Mouse (Mus musculus): ENCODE measurements around the gene Galnt13.
A peak's percentile ranks its signal among the peaks of the same experiment; 100 is the strongest.
"Not testable (repeated sequence)": the region's sequence is repeated elsewhere in the genome, so short reads cannot be mapped to it uniquely, and the experiment has no call there.

Galnt13 gene

DNA sequence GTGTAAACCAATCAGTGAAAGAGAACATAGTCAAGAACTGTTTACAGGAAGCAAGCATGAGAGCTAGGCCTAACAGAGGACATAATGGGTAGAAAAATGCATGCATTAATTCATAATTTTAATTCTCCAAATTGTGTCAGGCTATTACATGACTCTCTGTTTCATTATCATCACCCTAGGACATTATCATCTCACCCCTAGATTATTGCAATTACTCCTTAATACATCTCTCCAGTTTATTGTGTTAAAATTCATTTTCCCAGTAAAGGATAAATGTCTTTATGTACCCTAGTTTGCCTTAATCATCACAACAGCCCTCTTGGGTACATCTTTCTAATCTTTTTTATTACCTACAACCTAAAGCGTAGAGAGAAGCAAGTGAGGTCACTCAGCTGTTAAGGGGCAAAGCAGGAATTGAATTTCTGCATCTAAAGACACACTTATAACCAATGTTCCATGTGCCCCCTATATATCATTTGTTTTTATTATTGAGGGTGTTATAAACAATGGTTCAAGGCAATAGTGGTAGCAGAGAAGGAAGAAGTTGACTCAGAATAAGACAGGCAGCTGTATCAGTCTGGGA is 479.1 kb downstream of the Galnt13 start:
- DNase-seq (ENCODE audit: low spot score in 2 of 2) = no peak

DNA sequence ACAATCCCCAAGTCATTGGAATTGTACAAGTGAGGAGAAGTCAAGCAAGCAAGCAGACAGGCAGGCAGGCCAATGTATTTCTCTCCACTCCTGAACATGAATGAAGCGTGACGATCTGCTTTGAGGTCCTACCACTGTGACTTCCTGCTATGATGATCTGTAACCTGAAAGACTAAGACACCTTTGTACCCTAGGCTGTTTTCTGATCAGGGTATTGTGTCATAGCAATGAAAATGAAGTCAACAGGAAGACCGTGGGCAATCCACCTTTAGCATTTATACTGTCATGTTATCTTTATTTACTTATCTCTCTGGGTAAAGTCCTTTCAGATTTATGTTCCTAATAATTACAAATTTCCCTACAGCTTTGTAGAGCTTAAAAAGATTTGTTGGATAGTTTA is 500.3 kb downstream of the Galnt13 start:
- no peak for DNase-seq (ENCODE audit: low spot score in 2 of 2)

DNA sequence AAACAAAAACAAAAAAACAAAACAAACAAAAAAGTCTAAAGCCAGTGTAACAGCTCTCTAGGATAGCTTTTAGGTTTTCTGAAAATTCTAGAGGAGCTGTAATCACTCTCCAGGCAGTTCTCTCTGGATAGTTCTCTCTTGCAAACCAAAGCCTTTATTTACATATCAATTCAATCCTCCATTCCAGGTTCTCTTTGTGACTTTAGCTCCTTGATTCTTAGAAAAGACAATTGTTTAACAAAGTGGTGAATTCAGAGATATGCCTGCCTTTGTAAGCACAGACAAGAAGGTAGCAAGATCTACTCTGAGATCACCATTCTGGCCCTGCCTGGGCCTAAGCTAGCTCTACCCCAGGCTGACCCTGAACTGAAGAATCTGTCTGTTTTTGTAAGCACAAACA is 501.2 kb downstream of the Galnt13 start:
- DNase-seq (ENCODE audit: low spot score in 2 of 2) = no peak

DNA sequence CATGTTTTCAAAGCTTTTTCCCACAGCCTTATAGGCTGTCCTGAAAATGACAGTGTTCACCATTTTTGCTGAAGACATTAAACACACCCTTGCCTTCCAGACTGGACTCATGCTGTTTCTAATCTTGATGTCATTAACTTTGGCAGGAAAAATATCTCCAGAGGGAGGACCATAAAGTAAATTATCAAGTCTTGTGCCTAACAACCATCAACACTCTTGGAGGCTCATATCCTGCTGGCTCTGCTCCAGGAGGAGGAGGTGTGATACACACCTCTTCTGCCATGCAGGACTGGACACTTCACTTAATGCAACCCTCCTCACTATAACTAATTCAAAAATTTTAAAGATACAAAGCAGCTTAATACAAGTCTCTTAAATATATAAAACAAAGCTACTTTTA is 502.0 kb downstream of the Galnt13 start:
- DNase-seq (ENCODE audit: low spot score in 2 of 2) = no peak

DNA sequence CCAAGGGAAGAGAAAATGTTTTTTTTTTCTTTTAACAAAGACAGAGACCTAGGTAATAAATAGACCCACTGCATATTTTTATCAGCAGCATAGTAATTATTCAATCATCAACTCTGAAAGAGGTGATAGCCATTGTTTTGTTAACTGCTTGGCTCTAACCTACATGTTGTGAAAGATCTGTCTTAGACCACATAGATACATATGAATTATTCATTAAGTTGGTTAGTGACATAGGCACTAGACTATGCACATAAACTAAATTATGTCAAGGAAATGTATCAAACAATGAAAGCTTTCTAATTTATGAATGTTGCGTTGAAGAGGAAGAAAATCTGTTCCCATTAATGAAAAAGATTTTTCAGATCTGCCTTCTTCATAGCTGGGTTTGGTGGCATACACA is 507.3 kb downstream of the Galnt13 start:
- DNase-seq (ENCODE audit: low spot score in 2 of 2) = no peak

DNA sequence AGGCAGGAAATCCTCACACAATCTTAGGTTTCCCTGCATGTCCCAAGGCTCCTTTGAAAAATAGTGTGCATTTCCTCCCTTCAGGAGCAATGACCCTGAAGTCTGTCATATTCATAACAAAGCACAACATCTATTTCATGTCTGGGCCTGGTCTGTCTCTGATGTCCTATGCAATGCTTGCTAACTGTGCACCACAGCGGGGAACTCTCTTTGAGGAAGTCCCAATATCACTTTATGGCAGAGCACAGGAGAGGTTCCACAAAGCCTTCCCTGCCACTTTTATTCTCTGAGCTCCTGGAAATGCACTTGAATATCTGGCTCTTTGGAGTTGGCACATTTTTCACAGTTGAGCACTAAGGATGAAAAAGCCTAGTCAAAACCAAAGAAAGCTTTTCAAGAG is 547.7 kb downstream of the Galnt13 start:
- no peak for DNase-seq (ENCODE audit: low spot score in 2 of 2)

DNA sequence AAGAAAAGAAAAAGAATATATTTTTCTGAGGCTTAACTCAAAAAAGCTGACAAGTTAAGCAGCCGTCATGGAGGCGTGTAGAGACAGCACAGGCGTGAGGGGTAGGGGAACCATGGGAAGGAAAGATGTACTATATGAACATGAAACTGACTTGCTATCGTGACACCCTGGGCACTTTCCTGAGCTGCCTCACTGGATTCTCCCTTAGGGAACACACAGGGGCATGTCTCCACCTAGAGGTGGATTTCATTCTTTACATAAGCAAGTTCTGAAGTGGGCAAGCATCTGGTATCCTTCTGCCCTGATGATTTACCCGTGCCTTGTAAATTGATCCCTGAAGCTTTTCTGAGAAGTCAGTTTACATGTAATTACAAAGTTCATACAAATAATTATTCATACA is 586.4 kb downstream of the Galnt13 start:
- DNase-seq (ENCODE audit: low spot score in 2 of 2) = not testable (repeated sequence)

DNA sequence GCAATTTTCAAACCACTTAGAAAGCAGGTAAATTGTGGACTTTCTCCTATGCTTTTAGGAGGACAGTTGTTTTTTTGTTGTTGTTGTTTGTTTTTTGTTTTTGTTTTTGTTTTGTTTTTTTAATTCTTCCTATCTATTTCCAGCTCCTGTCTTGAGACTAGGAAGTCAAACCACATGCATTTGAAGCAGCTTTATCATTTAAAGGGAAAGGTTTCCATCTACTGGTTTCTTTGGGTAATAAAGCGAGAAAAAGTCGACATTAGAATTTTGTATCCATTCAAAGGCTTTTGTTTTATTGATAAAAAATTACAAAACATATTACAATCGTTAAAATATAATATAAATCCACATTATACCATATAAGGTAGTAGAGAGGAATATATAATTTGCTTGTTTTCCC is 598.5 kb downstream of the Galnt13 start:
- no peak for DNase-seq (ENCODE audit: low spot score in 2 of 2)

DNA sequence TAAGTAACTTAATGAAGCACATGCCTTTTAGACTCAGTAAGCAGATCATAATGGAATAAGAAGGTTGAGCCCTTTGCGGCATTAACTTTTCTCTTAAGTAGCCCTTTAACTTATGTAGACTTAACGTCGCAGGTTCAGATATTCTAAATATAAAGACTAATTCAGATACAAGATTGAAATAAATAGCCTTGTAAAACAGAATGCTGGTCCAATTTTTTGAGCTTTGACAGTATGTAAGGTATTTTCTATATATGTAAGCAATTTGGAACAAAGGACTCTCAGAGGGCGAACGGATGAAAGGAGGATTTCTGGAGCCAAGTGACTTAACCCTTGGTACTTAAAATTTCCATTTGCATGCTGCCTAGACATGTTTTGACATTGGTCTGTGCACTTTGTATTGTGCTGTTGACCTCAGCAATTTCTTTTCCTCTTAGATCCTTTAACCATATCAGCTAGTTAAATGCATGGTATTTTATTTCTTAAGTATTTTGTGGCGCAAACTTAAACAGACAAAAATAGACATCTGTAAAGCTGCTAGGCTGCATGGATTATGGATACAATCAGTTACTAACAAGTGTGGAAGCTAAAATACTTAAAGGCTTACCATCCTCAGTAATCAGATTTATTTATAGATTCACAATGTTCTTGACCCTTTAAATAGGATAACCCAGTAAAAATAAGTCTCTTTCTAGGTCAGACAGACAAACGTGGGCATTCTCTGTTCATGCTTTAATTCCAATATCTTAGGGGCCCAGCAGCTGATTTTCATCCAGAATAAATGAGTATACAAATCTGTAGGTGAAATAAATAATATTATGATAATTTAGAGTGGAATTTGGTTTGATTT is 629.6 kb downstream of the Galnt13 start:
- no peak for DNase-seq (ENCODE audit: low spot score in 2 of 2)

DNA sequence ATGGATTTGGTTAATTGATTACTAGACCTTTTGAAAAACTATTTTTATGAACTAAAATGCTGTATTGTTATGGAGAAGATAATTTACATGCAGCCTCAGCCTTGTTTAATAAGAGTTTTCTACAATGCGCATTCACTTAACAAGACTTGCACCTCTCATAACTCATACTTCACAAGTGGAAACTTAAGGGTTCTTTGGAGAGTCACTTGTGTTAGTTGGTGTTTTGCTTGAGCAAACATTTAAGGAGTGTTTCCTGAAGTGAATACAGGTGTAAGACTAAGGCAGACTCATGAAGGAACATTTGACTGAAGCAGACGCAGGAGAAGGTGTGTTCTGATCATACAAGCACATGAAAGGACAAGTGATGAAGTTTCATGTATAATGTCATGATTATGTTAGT is 649.5 kb downstream of the Galnt13 start:
- DNase-seq (ENCODE audit: low spot score in 2 of 2) = no peak

DNA sequence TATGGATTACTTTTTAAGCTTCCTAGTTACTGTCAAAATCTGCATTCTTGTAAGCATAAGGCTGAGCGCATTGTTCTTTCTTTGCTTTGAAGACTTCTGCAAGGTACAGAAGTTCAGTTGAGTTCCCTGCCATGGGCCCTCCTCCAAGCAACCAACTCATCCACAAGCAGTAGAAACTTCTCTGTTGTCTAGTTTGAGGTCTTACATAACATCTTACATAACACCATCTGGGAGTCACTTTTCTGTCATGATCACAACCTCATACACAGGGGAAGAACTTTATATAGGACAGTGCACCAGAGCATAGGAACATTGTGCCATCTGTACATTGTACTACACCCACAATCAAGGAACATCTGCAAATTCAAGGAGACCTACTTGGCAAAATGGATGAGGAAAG is 651.9 kb downstream of the Galnt13 start:
- DNase-seq (ENCODE audit: low spot score in 2 of 2) = no peak

DNA sequence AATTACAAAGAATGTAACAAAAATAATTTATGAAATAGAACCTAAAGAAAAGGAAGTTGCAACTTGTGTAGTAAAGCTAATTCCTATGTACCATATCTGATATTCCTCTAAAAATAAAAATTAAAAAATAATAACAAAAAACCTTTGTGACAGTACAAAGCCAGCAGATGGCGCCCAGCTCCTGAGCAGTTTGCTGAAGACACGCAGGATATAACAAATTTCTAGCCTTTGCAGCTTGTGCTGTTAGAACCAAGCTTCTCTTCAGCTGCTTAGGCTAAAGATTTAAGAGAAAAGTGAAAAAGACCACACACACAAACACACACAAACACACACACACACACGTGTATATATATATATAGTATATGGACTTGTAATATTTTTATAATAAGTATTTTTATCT is 654.2 kb downstream of the Galnt13 start:
- DNase-seq (ENCODE audit: low spot score in 2 of 2) = peak; percentile 23 to 52

DNA sequence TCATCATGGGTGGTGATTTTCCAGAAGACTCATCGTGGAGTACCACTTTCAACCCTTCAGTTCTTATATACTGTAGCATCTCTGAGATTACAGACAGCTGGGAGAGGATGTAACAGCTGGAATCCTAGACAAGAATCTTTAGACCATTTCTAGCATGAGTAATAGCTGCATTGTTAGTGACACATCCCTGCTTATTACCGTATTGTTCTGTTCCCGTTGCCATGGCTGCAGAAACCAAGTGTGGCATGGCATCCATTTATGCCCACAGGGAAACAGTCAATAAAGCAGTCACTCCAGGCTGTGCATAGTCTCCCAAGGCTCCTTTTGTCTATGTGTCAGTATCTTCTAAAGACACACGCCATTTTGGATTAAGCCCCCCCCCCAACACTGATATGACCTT is 655.4 kb downstream of the Galnt13 start:
- DNase-seq (ENCODE audit: low spot score in 2 of 2) = no peak

DNA sequence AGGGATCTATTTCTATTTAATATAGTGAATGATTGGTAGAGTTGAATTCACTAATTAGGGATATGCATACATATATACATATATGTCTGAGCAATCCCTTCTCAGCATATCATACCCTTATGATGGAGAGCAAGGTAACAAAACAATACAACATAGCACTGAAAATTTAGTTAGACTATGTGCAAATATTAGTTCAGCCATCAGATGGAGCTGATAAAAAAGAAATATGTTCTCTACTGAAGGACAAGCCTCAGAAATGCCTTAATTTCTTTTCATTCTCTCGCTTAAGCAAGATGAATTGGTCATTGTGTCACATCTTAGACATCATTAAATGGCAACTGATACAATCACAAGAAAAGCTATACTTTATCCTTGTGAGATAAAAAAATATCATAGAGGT is 663.0 kb downstream of the Galnt13 start:
- no peak for DNase-seq (ENCODE audit: low spot score in 2 of 2)

DNA sequence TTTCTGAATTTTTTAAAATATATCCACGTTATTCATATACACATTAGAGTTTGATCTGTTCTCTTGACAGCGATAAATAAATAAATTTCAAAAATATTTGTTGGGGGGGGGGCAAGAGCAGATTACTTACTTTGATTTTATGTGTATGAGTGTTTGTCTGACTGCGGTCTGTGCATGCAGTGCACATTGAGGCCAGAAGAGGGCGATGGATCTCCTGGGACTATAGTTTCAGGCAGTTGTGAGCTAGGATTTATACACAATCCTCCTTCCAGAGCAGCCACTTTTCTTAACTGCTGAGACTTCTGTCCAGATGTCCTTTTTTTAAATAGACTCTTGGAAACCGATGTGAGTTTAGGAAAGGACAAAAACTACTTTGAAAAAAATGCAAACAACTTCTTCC is 665.2 kb downstream of the Galnt13 start:
- peak in 1 of 2 experiments; percentile 8 for DNase-seq (ENCODE audit: low spot score in 2 of 2)

DNA sequence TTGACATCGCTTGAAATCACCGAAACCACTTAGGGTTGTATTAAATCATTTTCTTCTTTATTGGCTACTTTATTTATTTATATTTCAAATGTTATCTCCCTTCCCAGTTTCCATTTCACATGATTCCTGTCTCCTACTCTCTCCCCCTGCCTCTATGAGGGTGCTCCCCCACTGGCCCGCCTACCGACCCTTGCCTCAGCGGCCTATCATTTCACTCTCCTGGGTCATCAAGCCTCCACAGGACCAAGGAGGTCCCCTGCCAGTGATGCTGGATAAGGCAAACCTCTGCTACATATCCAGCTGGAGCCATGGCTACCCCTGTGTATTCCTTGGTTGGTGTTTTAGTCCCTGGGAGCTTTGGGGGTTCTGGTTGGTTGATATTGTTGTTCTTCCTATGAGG is 667.4 kb downstream of the Galnt13 start:
- no peak for DNase-seq (ENCODE audit: low spot score in 2 of 2)

DNA sequence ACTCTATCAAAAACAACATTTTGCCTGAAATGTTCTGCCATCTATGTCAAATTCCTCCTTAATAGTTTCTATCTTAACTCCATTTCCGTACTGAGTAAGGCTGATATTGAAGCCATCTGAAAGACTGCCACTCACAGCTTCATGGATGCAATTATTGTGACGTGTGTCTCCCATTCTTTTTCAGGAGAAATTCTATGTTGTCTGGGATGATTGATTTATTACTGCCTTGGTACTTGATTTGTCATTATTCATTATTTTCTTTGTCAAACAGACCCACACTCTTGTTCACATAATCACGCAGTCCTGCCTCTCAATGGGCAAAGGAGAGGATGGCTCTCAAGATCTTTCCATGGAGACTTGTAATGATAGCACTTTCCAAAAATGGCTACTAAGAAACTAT is 671.7 kb downstream of the Galnt13 start:
- no peak for DNase-seq (ENCODE audit: low spot score in 2 of 2)

DNA sequence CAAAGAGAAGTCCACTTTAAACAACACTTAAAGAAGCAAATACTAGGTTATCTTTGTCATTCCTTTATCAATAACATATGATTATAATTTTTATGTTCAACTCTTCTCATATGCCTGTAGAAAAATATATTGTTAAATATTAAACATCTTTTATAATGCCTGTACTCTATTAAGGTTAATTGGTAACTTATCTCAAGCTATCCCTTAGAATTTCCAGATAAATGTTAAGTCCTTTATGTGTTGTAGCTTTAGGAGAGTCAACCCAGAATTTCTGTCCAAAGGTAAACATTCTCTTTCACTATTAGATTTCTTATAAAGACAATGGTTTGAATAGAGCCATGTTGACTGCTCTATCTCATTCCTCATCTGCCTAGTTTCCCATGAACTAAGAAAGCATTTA is 717.0 kb downstream of the Galnt13 start:
- no peak for DNase-seq (ENCODE audit: low spot score in 2 of 2)

DNA sequence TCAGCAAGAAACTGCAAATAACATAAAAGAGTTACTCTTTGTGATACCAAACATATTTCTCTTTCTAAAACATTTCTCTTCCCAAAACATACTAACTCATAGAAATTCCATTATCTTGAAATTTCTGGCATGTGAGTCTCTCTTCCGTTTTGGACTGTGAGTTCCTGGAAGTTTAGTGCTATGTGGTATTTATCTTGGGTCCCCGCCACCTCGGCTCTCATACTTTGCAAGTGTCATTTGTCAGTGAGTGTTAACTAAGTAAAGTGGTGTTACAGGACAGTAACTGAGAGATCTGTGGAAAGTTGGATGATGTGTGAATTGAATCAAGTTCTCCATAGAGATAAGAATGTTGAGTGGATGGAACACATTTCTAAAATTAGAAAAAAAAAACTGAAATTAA is 728.7 kb downstream of the Galnt13 start:
- DNase-seq (ENCODE audit: low spot score in 2 of 2) = no peak
